Mouse (Mus musculus) liver, postnatal 0 days (tissue): ENCODE measurements around the gene Lpin2. TPM values are rescaled to one million over a fixed set of nuclear protein-coding genes. Genes with fewer than 3 reads are reported as not detected.
A peak's percentile ranks its signal among the peaks of the same experiment; 100 is the strongest.

Experiments
- ATAC-seq: fragments of 200-750 bp; cut with Nextera tagmentation; 2 replicates; pipeline ENCODE4 v1.8.0; 2017; ENCODE audit warnings: mild to moderate bottlenecking, moderate library complexity
- DNase-seq: peaks from one replicate; pipeline ENCODE4 v3.0.0-alpha.2; 2016
- H3K27ac ChIP-seq: fragments of 300-500 bp; sonication (generic); 2 replicates; pipeline ENCODE4 v1.5.1; 2014; ENCODE audit warnings: antibody characterized with exemption, moderate library complexity, mild to moderate bottlenecking, low read depth
- H3K27me3 ChIP-seq: fragments of 300-500 bp; sonication (generic); 2 replicates; pipeline ENCODE4 v1.6.1; 2014; ENCODE audit warnings: low read length, control low read depth, mixed read lengths; ENCODE audit not compliant: insufficient read depth
- H3K36me3 ChIP-seq: fragments of 300-500 bp; sonication (generic); replicated peaks from 2 replicates; pipeline ENCODE4 v1.6.1; 2014; ENCODE audit warnings: mild to moderate bottlenecking, control low read depth, low read length, moderate library complexity, mixed read lengths; ENCODE audit not compliant: insufficient read depth
- H3K4me1 ChIP-seq: fragments of 300-500 bp; sonication (generic); 2 replicates; pipeline ENCODE4 v1.6.1; 2014; ENCODE audit warnings: antibody characterized with exemption, mild to moderate bottlenecking, control low read depth; ENCODE audit not compliant: insufficient read depth
- H3K4me2 ChIP-seq: fragments of 300-500 bp; sonication (generic); 2 replicates; pipeline ENCODE4 v1.6.1; 2014; ENCODE audit warnings: low read depth, mild to moderate bottlenecking, low read length, moderate library complexity, mixed read lengths
- H3K4me3 ChIP-seq: fragments of 300-500 bp; sonication (generic); 2 replicates; pipeline ENCODE4 v1.5.1; 2014; ENCODE audit warnings: low read depth, low read length
- H3K9ac ChIP-seq: fragments of 300-500 bp; sonication (generic); replicated peaks from 2 replicates; pipeline ENCODE4 v1.6.1; 2014; ENCODE audit warnings: mild to moderate bottlenecking, moderate library complexity
- H3K9me3 ChIP-seq: fragments of 300-500 bp; sonication (generic); 2 replicates; pipeline ENCODE4 v1.6.1; 2016; ENCODE audit warnings: mild to moderate bottlenecking, control low read depth, low read length, mixed read lengths
- CTCF ChIP-seq: sonication (generic); IDR thresholded peaks from 2 replicates; pipeline ENCODE4 v1.5.1; 2016; ENCODE audit warnings: antibody characterized with exemption, low read depth
- EP300 ChIP-seq: IDR thresholded peaks from 2 replicates; pipeline ENCODE4 v1.6.1; 2016; ENCODE audit warnings: antibody characterized with exemption, low read depth, mild to moderate bottlenecking
- WGBS: fragments of 180-500 bp; shearing (Covaris S2); extraction: QIAGEN DNeasy Blood & Tissue Kit; methylation state at CpG from one replicate; pipeline ENCODE4 v1.1.7; 2014; ENCODE audit not compliant: insufficient replicate concordance; 5-methylcytosine and 5-hydroxymethylcytosine counted together
- polyA plus RNA-seq: library from polyadenylated mRNA; unstranded; fragments of >200 nt; fragmentation: Nextera tagmentation; extraction: Ambion mirVana; gene quantifications from 2 replicates; pipeline ENCODE4 v1.2.1, GENCODE M21; 2015

Gene Lpin2
- polyA plus RNA-seq, 1 experiment from 2014 or later, result 44.5 TPM

GRCm38 (mm10) chr17:71168846-71169245, 13.5 kb upstream of the Lpin2 start:
- Histone ChIP-seq H3K27ac (no peak overlapping the region), H3K4me3 (no peak overlapping the region), H3K36me3 (no peaks in the 10 kb centered on the region), H3K4me1 (peaks cover 24% of the 10 kb centered on the region), H3K9ac (no peak overlapping the region), H3K27me3 (no peaks in the 10 kb centered on the region), H3K4me2 (no peak overlapping the region), H3K9me3 (no peaks in the 10 kb centered on the region)
- TF ChIP-seq CTCF, result no peak
- TF ChIP-seq EP300, result no peak
- DNase-seq (peak; percentile 11), ATAC-seq (no peak)
- 82% methylated on average over 9 of the region's 9 CpGs for WGBS

- DNase-seq, result peak; percentile 5
- Histone ChIP-seq H3K4me1 (peaks cover 21% of the 10 kb centered on the region), H3K27ac (no peak overlapping the region), H3K36me3 (no peaks in the 10 kb centered on the region), H3K9me3 (no peaks in the 10 kb centered on the region), H3K9ac (no peak overlapping the region), H3K4me3 (no peak overlapping the region), H3K4me2 (no peak overlapping the region), H3K27me3 (no peaks in the 10 kb centered on the region)
- 83% methylated on average over 1 of the region's 1 CpGs for WGBS
- no peak for ATAC-seq
- TF ChIP-seq CTCF, result no peak
- no peak for TF ChIP-seq EP300
Observed at GRCm38 (mm10) chr17:71169639-71170038, 12.7 kb upstream of the Lpin2 start.

DNA sequence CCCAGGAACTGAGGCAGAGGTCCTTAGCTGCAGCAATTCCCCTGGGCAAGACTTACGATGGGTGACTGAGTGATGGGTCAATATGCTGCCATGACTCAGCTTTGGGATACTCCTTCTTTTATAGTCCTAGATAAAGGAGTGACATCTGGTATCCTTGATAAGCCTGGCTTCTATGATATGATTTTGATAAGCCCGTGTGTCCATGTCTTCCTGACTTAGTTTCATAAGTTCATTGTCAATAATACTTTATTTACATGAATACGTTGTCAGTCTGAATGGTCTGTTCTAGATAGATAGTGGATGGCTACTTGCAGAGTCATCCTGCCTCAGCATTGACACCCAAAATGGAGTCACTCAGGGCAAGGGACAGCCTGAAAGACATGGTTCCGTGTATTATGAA, 11.2 kb upstream of the Lpin2 start:
- WGBS, result 56% methylated on average over 4 of the region's 4 CpGs
- H3K4me3 ChIP-seq, result no peak overlapping the region
- no peaks in the 10 kb centered on the region for H3K36me3 ChIP-seq
- DNase-seq (peak; percentile 14), ATAC-seq (peak; percentile 90)
- H3K27ac ChIP-seq, result peak overlapping the region; percentile 44; the same call in 1 of the 2 replicates
- H3K27me3 ChIP-seq, result no peaks in the 10 kb centered on the region
- H3K4me2 ChIP-seq, result no peak overlapping the region
- H3K9ac ChIP-seq, result no peak overlapping the region
- H3K4me1 ChIP-seq, result peaks cover 17% of the 10 kb centered on the region
- no peaks in the 10 kb centered on the region for H3K9me3 ChIP-seq
- TF ChIP-seq EP300 (peak; percentile 97), CTCF (no peak)

DNA sequence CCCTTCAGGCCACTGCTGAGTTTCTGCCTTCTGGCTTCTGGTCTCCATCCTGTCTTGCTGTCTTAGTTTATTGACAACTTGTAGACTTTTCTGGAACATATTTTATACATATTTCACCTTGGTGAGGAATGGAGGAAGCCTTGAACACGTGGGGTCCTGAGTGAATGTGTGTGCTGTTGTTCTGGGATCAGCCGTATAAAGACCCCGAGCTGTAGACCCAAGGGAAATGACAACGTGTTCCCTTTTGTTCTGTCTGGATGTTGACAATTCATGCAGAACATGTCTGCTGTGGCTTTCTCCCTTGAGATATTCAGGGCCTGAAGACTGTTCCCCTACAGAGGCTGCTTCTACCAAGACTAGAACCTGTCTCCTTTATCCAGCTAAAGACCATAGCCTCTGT, 5.0 kb upstream of the Lpin2 start:
- no peak overlapping the region for H3K4me2 ChIP-seq
- H3K27ac ChIP-seq, result no peak overlapping the region
- ATAC-seq, result no peak
- no peak for DNase-seq
- no peak overlapping the region for H3K4me3 ChIP-seq
- no peak overlapping the region for H3K9ac ChIP-seq
- peaks cover 24% of the 10 kb centered on the region for H3K4me1 ChIP-seq
- H3K9me3 ChIP-seq, result no peaks in the 10 kb centered on the region
- no peaks in the 10 kb centered on the region for H3K36me3 ChIP-seq
- TF ChIP-seq EP300 (no peak), CTCF (no peak)
- 54% methylated on average over 4 of the region's 4 CpGs for WGBS
- no peaks in the 10 kb centered on the region for H3K27me3 ChIP-seq

DNA sequence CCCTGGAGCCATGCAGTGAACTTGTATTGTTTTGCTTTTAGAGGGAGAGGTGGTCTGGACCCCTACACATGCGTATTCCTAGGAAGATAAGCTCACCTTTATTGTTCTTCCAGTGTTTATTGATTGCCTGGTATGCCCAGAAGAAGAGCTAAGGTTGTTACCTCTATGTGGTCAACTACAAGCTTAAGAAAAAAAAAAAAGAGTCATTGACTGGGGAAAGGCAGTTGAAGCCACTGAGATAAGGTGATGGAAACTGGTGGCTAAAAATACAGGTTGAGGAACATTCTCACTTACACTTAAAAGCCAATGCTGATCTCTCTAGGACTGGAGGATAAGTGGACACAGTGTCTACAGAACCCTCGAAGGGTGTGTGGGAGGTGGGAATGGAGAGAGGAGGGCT, 4.4 kb upstream of the Lpin2 start:
- H3K27ac ChIP-seq, result peak overlapping the region; percentile 3
- H3K9ac ChIP-seq, result no peak overlapping the region
- no peaks in the 10 kb centered on the region for H3K9me3 ChIP-seq
- 59% methylated on average over 2 of the region's 2 CpGs for WGBS
- H3K4me2 ChIP-seq, result peak overlapping the region; percentile 20; the same call in 1 of the 2 replicates
- no peak overlapping the region for H3K4me3 ChIP-seq
- TF ChIP-seq EP300 (no peak), CTCF (no peak)
- peaks cover 30% of the 10 kb centered on the region for H3K4me1 ChIP-seq
- ATAC-seq (no peak), DNase-seq (no peak)
- no peaks in the 10 kb centered on the region for H3K27me3 ChIP-seq
- no peaks in the 10 kb centered on the region for H3K36me3 ChIP-seq

DNA sequence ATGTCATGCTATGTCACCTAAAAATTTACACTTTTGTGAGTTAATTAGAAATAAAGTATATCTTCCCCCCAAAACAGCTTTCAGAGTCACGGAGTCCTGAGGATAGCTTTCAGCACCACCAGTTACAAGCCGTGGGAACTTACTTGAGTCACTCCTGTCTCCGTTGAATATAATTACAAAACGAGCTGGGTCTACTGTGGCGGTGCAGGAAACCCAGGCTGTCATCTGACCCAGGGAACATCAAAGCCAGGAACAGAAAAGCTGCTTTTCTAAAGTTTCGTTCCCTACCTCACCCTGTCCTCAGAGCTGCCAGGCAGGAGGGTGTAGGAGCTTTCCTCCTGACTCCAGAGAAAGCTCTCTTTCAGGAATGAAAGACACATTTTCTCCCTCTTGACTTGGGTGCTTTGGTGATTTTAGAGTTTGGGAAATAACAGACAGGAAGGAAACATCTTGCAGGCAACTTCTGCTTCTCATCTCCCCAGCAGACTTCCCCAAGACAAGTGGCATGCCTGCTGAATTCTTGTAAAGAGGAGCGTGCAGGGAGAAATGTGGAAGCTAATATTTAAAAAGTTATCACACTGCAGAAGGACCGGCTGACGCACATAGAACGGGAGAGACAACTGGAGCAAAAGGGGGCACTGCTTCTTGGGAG, 3.7 kb upstream of the Lpin2 start:
- Histone ChIP-seq H3K4me2 (peak overlapping the region; percentile 20), H3K4me3 (no peak overlapping the region), H3K36me3 (no peaks in the 10 kb centered on the region), H3K9ac (no peak overlapping the region), H3K27me3 (no peaks in the 10 kb centered on the region), H3K4me1 (peaks cover 30% of the 10 kb centered on the region), H3K27ac (peak overlapping the region; percentile 52), H3K9me3 (no peaks in the 10 kb centered on the region)
- TF ChIP-seq EP300 (peak; percentile 14; the same call in 1 of the 2 replicates), CTCF (no peak)
- WGBS, result 22% methylated on average over 10 of the region's 10 CpGs
- DNase-seq (no peak), ATAC-seq (no peak)
